In the genomic region with DNA sequence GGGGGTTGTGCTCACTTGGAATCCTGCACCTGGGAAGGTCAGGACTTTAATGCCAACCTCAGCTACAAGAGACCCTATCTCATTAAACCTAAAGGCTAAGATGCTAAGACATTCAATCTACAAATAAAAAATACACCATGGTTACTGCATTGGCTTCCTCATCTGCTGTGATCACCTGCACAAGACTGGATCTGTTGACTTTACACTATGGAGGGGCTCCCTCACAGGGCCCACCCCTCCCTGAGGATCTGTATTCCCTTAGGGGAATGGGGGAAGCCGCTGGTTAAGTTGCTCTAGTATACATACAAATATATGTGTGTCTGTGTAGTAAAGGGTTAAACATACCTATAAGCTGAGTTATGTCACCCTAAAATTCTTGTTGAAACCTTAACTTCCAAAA, we compare ENCODE assay signal across 27 mouse cellular contexts.
"Had no signal": no experiment of that assay in that cellular context is flagged by ENCODE, and none has a peak within 500 bp of the region (broad histone marks: within the 10 kb centered on the region; RNA-seq: fewer than 3 reads in every experiment).

No protein-coding gene starts in this region.

- DNase-seq: left cerebral cortex, postnatal 4 days; liver; liver, embryonic 13.5 days; liver, postnatal 0 days; lung, adult 18-20 months; lung, adult 2 months; lung, embryonic 14.5 days; lung, postnatal 10 days; lung, postnatal 14 days; lung, postnatal 36 days; lung, postnatal 4 days; midbrain, embryonic 14.5 days had no signal

- H3K4me1 ChIP-seq: limb, embryonic 10.5 days; limb, embryonic 12.5 days; limb, embryonic 13.5 days; limb, embryonic 15.5 days; liver, embryonic 12.5 days; liver, embryonic 13.5 days; liver, embryonic 15.5 days; lung, embryonic 15.5 days; midbrain, embryonic 10.5 days; midbrain, embryonic 12.5 days; midbrain, embryonic 13.5 days; midbrain, embryonic 15.5 days had no signal

- H3K27ac ChIP-seq: limb, embryonic 10.5 days; limb, embryonic 12.5 days; limb, embryonic 13.5 days; limb, embryonic 15.5 days; liver, embryonic 12.5 days; liver, embryonic 13.5 days; liver, embryonic 14.5 days; liver, embryonic 15.5 days; lung, embryonic 15.5 days; macrophage; midbrain, embryonic 10.5 days; midbrain, embryonic 12.5 days; midbrain, embryonic 13.5 days; midbrain, embryonic 15.5 days had no signal

- H3K9me3 ChIP-seq: limb, embryonic 10.5 days; limb, embryonic 12.5 days; limb, embryonic 13.5 days; limb, embryonic 15.5 days; liver, embryonic 12.5 days; liver, embryonic 13.5 days; liver, embryonic 15.5 days; lung, embryonic 15.5 days; megakaryocyte, embryonic 14.5 days; midbrain, embryonic 10.5 days; midbrain, embryonic 12.5 days; midbrain, embryonic 13.5 days; midbrain, embryonic 15.5 days had no signal

- H3K36me3 ChIP-seq: midbrain, embryonic 12.5 days; midbrain, embryonic 15.5 days had no signal

- H3K27me3 ChIP-seq: limb, embryonic 15.5 days; liver, embryonic 12.5 days; liver, embryonic 13.5 days; liver, embryonic 15.5 days; lung, embryonic 15.5 days; midbrain, embryonic 12.5 days; midbrain, embryonic 15.5 days had no signal

- H3K9ac ChIP-seq: limb, embryonic 12.5 days; limb, embryonic 13.5 days; limb, embryonic 15.5 days; liver, embryonic 12.5 days; liver, embryonic 13.5 days; liver, embryonic 14.5 days; liver, embryonic 15.5 days; liver, postnatal 0 days; lung, embryonic 14.5 days; lung, embryonic 15.5 days; midbrain, embryonic 12.5 days; midbrain, embryonic 13.5 days; midbrain, embryonic 15.5 days had no signal

- H3K4me3 ChIP-seq: limb, embryonic 10.5 days; limb, embryonic 12.5 days; limb, embryonic 13.5 days; limb, embryonic 15.5 days; liver, embryonic 12.5 days; liver, embryonic 13.5 days; liver, embryonic 15.5 days; lung, embryonic 15.5 days; megakaryocyte, embryonic 14.5 days; midbrain, embryonic 10.5 days; midbrain, embryonic 12.5 days; midbrain, embryonic 13.5 days; midbrain, embryonic 15.5 days; myocyte had no signal
